Mouse (Mus musculus) kidney, postnatal 4 days (tissue): ENCODE measurements at regions not wholly inside any gene's neighbourhood (a gene's known extent, or its start where the extent isn't known, plus 50 kb on each side); places are given as distances from the start of the nearest gene placed in this dataset.

Experiments used
- DNase-seq, 2 experiments: peaks; one replicate each; pipeline ENCODE4 v3.0.0; 2021; ENCODE audit warnings: mixed read lengths in 2 of 2

GRCm38 (mm10) chr9:34029503-34030169 lies 456.1 kb upstream of the Kirrel3 start:
- peak; percentile 16 to 49 for DNase-seq

DNA sequence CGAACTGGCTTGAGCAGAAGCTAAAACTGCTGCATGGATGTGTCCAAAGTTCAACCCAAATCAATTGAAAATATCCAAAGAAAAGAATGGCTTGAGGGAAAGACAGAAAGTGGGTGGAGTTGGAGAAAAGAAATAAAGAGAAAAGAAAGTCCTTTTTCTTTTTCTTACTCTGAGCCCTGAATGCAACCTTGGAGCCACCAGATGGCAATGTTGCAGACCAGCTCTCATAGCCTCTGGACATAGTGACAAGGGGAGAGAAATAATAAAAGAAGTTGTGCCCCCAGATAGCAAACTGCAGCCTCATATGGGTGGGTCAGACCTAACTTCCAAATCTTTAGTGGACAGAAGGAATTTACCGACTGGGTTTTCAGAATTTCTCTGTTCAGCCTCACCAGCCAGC lies 431.3 kb upstream of the Kirrel3 start:
- peak; percentile 39 to 41 for DNase-seq
